Comparison of ENCODE assay signal across 8 mouse cellular contexts in the genomic region with DNA sequence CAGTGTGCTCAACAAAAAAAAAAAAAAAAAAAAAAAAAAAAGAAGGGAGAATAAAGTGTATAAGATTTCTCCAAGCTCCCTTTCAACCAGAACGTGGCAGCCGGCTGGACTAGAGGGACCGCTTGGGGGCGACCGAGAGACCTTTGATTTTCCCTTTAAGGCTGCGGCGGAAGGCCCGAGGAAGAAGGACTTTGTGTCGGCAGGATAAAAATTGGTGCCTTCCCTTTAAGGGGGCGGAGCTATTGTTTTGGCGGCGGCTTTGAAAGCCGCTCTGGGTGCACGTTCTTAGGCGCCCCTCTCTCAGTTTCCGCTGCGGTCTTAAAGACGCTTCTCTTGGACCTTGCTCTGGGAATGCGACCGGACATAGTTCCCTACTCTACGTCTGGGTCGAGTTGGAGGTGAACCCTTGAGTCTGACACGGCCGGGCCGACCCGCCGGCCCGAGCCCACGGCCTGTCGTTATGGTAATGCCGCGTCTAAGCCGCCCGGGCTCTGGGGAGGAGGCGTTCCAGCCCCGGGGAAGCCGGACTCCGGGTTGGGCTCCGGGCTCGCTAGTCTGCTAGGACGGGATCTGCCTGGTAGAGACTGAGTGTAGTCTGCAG. TPM values are rescaled to one million over a fixed set of nuclear protein-coding genes. Genes with fewer than 3 reads are reported as not detected.
DNase-seq lines count a peak whose midpoint lies in the region; ATAC-seq and TF ChIP-seq lines count a peak whose summit lies in the region.

A gene (plus strand): TSS at position 253 of the 601 bp plus-strand sequence.

- DNase-seq in kidney, postnatal 0 days (ENCODE audit: low spot score): peak; percentile 97
- DNase-seq in liver, embryonic 11.5 days (ENCODE audit: low spot score): peak; percentile 97
- peak; percentile 96 to 99 for DNase-seq in spleen, postnatal 4 days (ENCODE audit: low spot score in 2 of 2)

- WGBS in heart, embryonic 13.5 days: under 1% methylated on average over 41 of the region's 41 CpGs
- WGBS in kidney, postnatal 0 days: under 1% methylated on average over 41 of the region's 41 CpGs
- under 1% methylated on average over 41 of the region's 41 CpGs for WGBS in liver, embryonic 11.5 days

- ATAC-seq in CD4-positive, CD25-positive, alpha-beta regulatory T cell, adult 4 months: peak; percentile 90
- ATAC-seq in erythroid progenitor cell, adult 5-6 weeks (replicated peaks; ENCODE audit: low FRiP score, poor library complexity, severe bottlenecking): peak; percentile 91
- ATAC-seq in heart, embryonic 13.5 days (ENCODE audit: extremely low read depth, insufficient number of reproducible peaks, low FRiP score, low TSS enrichment): 0 out of 2 replicates have a peak, but pooled peaks have one; percentile 20
- peak; percentile 58; the same call in 1 of the 2 replicates for ATAC-seq in kidney, postnatal 0 days (replicated peaks; ENCODE audit: low FRiP score, low read depth)
- ATAC-seq in liver, embryonic 11.5 days (replicated peaks; ENCODE audit: low FRiP score): peak; percentile 76

- H3K79me2 ChIP-seq in myocyte (ENCODE audit: control insufficient read depth, insufficient read depth): peaks cover 9% of the 10 kb centered on the region

- H3K36me3 ChIP-seq in heart, embryonic 13.5 days: peaks cover 19% of the 10 kb centered on the region
- no peaks in the 10 kb centered on the region for H3K36me3 ChIP-seq in kidney, postnatal 0 days (ENCODE audit: insufficient read depth, low read length)
- peaks cover 8% of the 10 kb centered on the region for H3K36me3 ChIP-seq in liver, embryonic 11.5 days (ENCODE audit: control insufficient read depth, insufficient read depth, low read length)
- no peaks in the 10 kb centered on the region for H3K36me3 ChIP-seq in myocyte (ENCODE audit: control insufficient read depth, insufficient read depth)

- H3K27ac ChIP-seq in brown adipose tissue, adult 24 weeks (replicated peaks; ENCODE audit: low read depth, low read length): no peak within 1 kb of the TSS
- peak within 1 kb of the TSS; percentile 40; the same call in 1 of the 2 replicates for H3K27ac ChIP-seq in heart, embryonic 13.5 days (replicated peaks)
- H3K27ac ChIP-seq in kidney, postnatal 0 days: no peak within 1 kb of the TSS
- peak within 1 kb of the TSS; percentile 40; the same call in 1 of the 2 replicates for H3K27ac ChIP-seq in liver, embryonic 11.5 days (ENCODE audit: low read depth, low read length)

- H3K4me2 ChIP-seq in heart, embryonic 13.5 days: peak within 1 kb of the TSS; percentile 89
- H3K4me2 ChIP-seq in kidney, postnatal 0 days (ENCODE audit: low read length): peak within 1 kb of the TSS; percentile 92
- H3K4me2 ChIP-seq in liver, embryonic 11.5 days: peak within 1 kb of the TSS; percentile 77
- H3K4me2 ChIP-seq in myocyte (ENCODE audit: low read depth): peak within 1 kb of the TSS; percentile 79

- H3K27me3 ChIP-seq in heart, embryonic 13.5 days (replicated peaks): no peaks in the 10 kb centered on the region
- H3K27me3 ChIP-seq in kidney, postnatal 0 days (ENCODE audit: insufficient read depth, low read length): no peaks in the 10 kb centered on the region
- 0 out of 2 replicates have a peak, but pooled peaks cover 2% of the 10 kb centered on the region for H3K27me3 ChIP-seq in liver, embryonic 11.5 days (replicated peaks; ENCODE audit: control insufficient read depth, insufficient read depth, low read length)
- no peaks in the 10 kb centered on the region for H3K27me3 ChIP-seq in myocyte (ENCODE audit: control insufficient read depth, insufficient read depth, insufficient read length)

- H3K9ac ChIP-seq in heart, embryonic 13.5 days: peak within 1 kb of the TSS; percentile 89
- peak within 1 kb of the TSS; percentile 44; the same call in 1 of the 2 replicates for H3K9ac ChIP-seq in kidney, postnatal 0 days (ENCODE audit: low read depth, low read length)
- peak within 1 kb of the TSS; percentile 82 for H3K9ac ChIP-seq in liver, embryonic 11.5 days (ENCODE audit: low read depth, low read length)

- no peak within 1 kb of the TSS for H3ac ChIP-seq in myocyte (ENCODE audit: control insufficient read depth, insufficient read length)

- peak; percentile 83 for TF ChIP-seq CTCF in kidney, postnatal 0 days (IDR thresholded peaks at IDR 0.05; ENCODE audit: low read depth)

- peak; percentile 29 for TF ChIP-seq POLR2A in myocyte (IDR thresholded peaks at IDR 0.05; ENCODE audit: insufficient read length, low read depth)

- H3K4me3 ChIP-seq in brown adipose tissue, adult 24 weeks (ENCODE audit: insufficient read depth, low read depth, low read length): peak within 1 kb of the TSS; percentile 56
- peak within 1 kb of the TSS; percentile 76 for H3K4me3 ChIP-seq in heart, embryonic 13.5 days
- peak within 1 kb of the TSS; percentile 56 for H3K4me3 ChIP-seq in kidney, postnatal 0 days (replicated peaks; ENCODE audit: low read depth, low read length)
- H3K4me3 ChIP-seq in liver, embryonic 11.5 days (ENCODE audit: low read depth, low read length): peak within 1 kb of the TSS; percentile 77
- H3K4me3 ChIP-seq in myocyte: peak within 1 kb of the TSS; percentile 50

- H3K9me3 ChIP-seq in heart, embryonic 13.5 days: no peaks in the 10 kb centered on the region
- H3K9me3 ChIP-seq in kidney, postnatal 0 days (replicated peaks; ENCODE audit: low read length): no peaks in the 10 kb centered on the region
- no peaks in the 10 kb centered on the region for H3K9me3 ChIP-seq in liver, embryonic 11.5 days (ENCODE audit: control insufficient read depth, low read length)

- peaks cover 2% of the 10 kb centered on the region; the same call in 1 of the 2 replicates for H3K4me1 ChIP-seq in brown adipose tissue, adult 24 weeks (ENCODE audit: control insufficient read depth, insufficient read depth, insufficient read length, low read length)
- peaks cover 30% of the 10 kb centered on the region for H3K4me1 ChIP-seq in heart, embryonic 13.5 days
- H3K4me1 ChIP-seq in kidney, postnatal 0 days (replicated peaks; ENCODE audit: insufficient read depth, low read length): peaks cover 16% of the 10 kb centered on the region; the same call in 1 of the 2 replicates
- H3K4me1 ChIP-seq in liver, embryonic 11.5 days (replicated peaks; ENCODE audit: control insufficient read depth, insufficient read depth, low read length): peaks cover 17% of the 10 kb centered on the region

TF ChIP-seq in myocyte, 11 proteins besides CTCF, POLR2A, EP300 and RAD21:
- TF ChIP-seq TCF12 (IDR thresholded peaks at IDR 0.05; ENCODE audit: insufficient read depth, poor library complexity, severe bottlenecking) (no peak), REST (IDR thresholded peaks at IDR 0.05; ENCODE audit: insufficient read depth, insufficient read length) (no peak), SRF (IDR thresholded peaks at IDR 0.05; ENCODE audit: control insufficient read depth, insufficient read length, low read depth) (peak; percentile 57), E2F4 (IDR thresholded peaks at IDR 0.05; ENCODE audit: insufficient read depth) (peak; percentile 97)

RNA-seq across cellular contexts. Expression of the gene that starts here (rescaled TPM):
- 1 to 10 TPM in 1 of 2 experiments, under 1 TPM in 1; 0.40 to 1.8 TPM for polyA plus RNA-seq in CD4-positive, CD25-positive, alpha-beta regulatory T cell, adult 4 months (2017; shearing (Covaris generic))
- not detected in 2 replicates for polyA plus RNA-seq in brown adipose tissue, adult 24 weeks (2012; ENCODE audit: insufficient read depth, insufficient read length, missing spikeins)
- 26.7 and 30.2 TPM in 2 replicates for total RNA-seq in erythroid progenitor cell, adult 5-6 weeks (2015; ENCODE audit: low replicate concordance)
- 14.4 and 14.5 TPM in 2 replicates for total RNA-seq in erythroid progenitor cell, adult 5-6 weeks (2017; ENCODE audit: low replicate concordance)
- polyA plus RNA-seq in heart, embryonic 13.5 days (2015; fragmentation: Nextera tagmentation; extraction: Ambion mirVana): 12.3 and 13.5 TPM in 2 replicates
- 6.3 and 9.2 TPM in 2 replicates for polyA plus RNA-seq in kidney, postnatal 0 days (2015; fragmentation: Nextera tagmentation; extraction: Ambion mirVana)
- 28.2 and 29.4 TPM in 2 replicates for polyA plus RNA-seq in liver, embryonic 11.5 days (2014; fragmentation: Nextera tagmentation; extraction: Ambion mirVana)
- 4.4 TPM for polyA plus RNA-seq in myocyte (2012; fragmentation: generic; extraction: Trizol)

Comparison
In these comparisons a context has a peak if more than half of its experiments do, and no peak if none do; other contexts are left out.
1. ATAC-seq: peak in every context shown above with its lines; median percentile 91 in erythroid progenitor cell, adult 5-6 weeks; 90 in CD4-positive, CD25-positive, alpha-beta regulatory T cell, adult 4 months; 76 in liver, embryonic 11.5 days; 58 in kidney, postnatal 0 days; 20 in heart, embryonic 13.5 days.
2. H3K27ac ChIP-seq: peak in heart, embryonic 13.5 days (single experiment) and liver, embryonic 11.5 days (single experiment); none in brown adipose tissue, adult 24 weeks (single experiment) and kidney, postnatal 0 days (single experiment).
3. Peak in every context shown above with its lines, with median percentiles within 50 percentile points of each other: H3K4me3 ChIP-seq, H3K4me2 ChIP-seq, H3K9ac ChIP-seq and DNase-seq.